Mouse (Mus musculus): ENCODE results near the gene Pde4d. TPM values are rescaled to one million over a fixed set of nuclear protein-coding genes. Genes with fewer than 3 reads are reported as not detected.

Gene Pde4d
- polyA plus RNA-seq, 1 experiment = 15.1 TPM

DNA sequence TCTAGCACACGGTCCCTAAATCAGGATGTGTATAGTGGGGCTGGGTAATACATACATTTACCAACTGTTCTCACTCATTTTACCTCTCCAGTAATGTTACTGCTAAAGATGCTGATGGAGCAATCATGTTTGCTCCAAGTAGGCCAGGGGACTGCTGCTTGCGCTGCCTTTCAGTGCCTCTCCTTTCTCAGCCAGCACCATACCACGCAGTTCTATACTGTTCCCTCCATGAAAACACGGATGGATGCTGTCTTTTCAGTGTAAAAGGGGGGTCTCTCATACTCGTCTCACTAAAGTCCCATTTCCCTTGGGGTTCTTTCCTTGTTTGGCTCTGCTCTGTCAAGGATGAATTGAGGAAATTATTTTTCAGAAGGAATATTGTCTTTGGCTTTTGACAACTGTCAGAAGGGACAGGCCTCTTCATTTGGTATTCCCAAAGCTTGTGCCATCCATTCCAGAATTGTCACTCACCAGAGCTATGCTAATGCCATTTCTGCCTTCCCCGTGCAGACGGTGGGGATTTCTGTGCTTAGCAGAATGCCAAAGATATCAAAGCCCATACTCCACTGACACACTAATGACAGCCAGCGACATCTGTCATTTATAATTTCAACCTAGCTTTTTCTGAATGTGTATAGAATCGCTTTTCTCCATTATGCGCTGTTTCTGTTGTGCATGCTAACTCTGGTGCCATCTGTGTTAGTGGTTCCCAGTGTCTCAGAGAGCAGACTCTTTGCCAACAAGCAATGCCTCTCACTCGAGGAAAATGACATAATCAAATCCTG, 1099.2 kb downstream of the Pde4d start:
- Histone ChIP-seq H3K27me3 (ENCODE audit: control insufficient read depth, insufficient read depth, insufficient read length) (no peaks in the 10 kb centered on the region), H3K79me3 (ENCODE audit: low read depth) (no peaks in the 10 kb centered on the region), H3K36me3 (ENCODE audit: control insufficient read depth, insufficient read depth) (no peaks in the 10 kb centered on the region), H3K4me3 (ENCODE audit: insufficient read depth, poor library complexity, severe bottlenecking) (no peak overlapping the region), H3K79me2 (ENCODE audit: control insufficient read depth, insufficient read depth) (no peaks in the 10 kb centered on the region), H3ac (ENCODE audit: control insufficient read depth, insufficient read length, low read depth) (no peak overlapping the region)
- no peak for TF ChIP-seq MAX (IDR thresholded peaks at IDR 0.05)
- TF ChIP-seq MYOG (IDR thresholded peaks at IDR 0.05; ENCODE audit: control insufficient read depth, extremely low read depth, insufficient read length) = no peak
- TF ChIP-seq MYOD1 (IDR thresholded peaks at IDR 0.05; ENCODE audit: control insufficient read depth, insufficient read length, low read depth) = no peak
- no peak for TF ChIP-seq USF1 (IDR thresholded peaks at IDR 0.05; ENCODE audit: low read depth)
- no peak for TF ChIP-seq FOSL1 (IDR thresholded peaks at IDR 0.05; ENCODE audit: insufficient read depth, low read length, poor library complexity, severe bottlenecking)
- TF ChIP-seq CEBPB (IDR thresholded peaks at IDR 0.05; ENCODE audit: low read depth) = no peak
- TF ChIP-seq CTCF (IDR thresholded peaks at IDR 0.05; ENCODE audit: control insufficient read depth, insufficient read depth, insufficient read length) = no peak

DNA sequence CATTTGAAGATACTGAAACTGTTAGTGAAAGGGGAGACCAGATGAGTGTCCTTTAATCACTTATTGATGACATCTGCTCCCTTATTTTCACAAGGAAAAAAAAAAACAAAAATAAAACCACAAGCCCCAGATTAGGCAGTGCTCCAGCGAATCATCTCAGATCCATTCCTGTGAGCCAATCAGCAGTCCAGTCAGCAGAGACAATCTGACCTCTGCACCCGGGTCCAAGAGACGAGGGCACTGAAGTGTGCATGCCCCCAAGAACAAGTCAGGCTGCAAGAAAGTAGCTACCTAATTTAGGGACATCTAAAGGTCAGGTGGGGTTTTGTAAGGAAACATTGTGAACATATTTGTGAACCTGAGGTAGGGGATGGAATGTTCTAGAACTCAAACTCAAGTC, 1102.1 kb downstream of the Pde4d start:
- Histone ChIP-seq H3ac (ENCODE audit: control insufficient read depth, insufficient read length, low read depth) (no peak overlapping the region), H3K79me2 (ENCODE audit: control insufficient read depth, insufficient read depth) (no peaks in the 10 kb centered on the region), H3K36me3 (ENCODE audit: control insufficient read depth, insufficient read depth) (no peaks in the 10 kb centered on the region), H3K79me3 (ENCODE audit: low read depth) (no peaks in the 10 kb centered on the region), H3K4me3 (ENCODE audit: insufficient read depth, poor library complexity, severe bottlenecking) (no peak overlapping the region), H3K27me3 (ENCODE audit: control insufficient read depth, insufficient read depth, insufficient read length) (no peaks in the 10 kb centered on the region)
- no peak for TF ChIP-seq MYOD1 (IDR thresholded peaks at IDR 0.05; ENCODE audit: control insufficient read depth, insufficient read length, low read depth)
- no peak for TF ChIP-seq CTCF (IDR thresholded peaks at IDR 0.05; ENCODE audit: control insufficient read depth, insufficient read depth, insufficient read length)
- TF ChIP-seq CEBPB (IDR thresholded peaks at IDR 0.05; ENCODE audit: low read depth) = no peak
- no peak for TF ChIP-seq MAX (IDR thresholded peaks at IDR 0.05)
- TF ChIP-seq USF1 (IDR thresholded peaks at IDR 0.05; ENCODE audit: low read depth) = no peak
- TF ChIP-seq FOSL1 (IDR thresholded peaks at IDR 0.05; ENCODE audit: insufficient read depth, low read length, poor library complexity, severe bottlenecking) = no peak

DNA sequence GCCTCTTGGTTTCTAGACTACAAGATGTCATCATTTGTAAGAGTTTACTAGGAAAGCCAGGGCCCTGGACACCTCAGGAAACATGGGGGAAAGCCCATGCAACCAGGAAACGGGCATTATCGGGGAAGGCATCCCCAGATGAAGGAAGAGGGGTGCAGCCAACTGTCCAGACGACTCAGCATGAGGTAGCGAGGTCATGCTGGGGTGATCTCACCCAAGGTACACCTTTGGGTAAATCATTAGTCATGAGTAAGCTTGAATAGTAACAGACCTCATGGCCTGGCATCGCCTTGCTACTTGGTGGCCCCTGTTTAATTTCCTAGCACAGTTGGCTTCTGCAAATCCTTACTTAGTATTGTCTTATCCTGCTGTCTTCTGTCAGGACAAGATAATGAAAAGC, 1105.8 kb downstream of the Pde4d start:
- no peaks in the 10 kb centered on the region for H3K27me3 ChIP-seq (ENCODE audit: control insufficient read depth, insufficient read depth, insufficient read length)
- H3K36me3 ChIP-seq (ENCODE audit: control insufficient read depth, insufficient read depth) = no peaks in the 10 kb centered on the region
- H3K4me3 ChIP-seq (ENCODE audit: insufficient read depth, poor library complexity, severe bottlenecking) = no peak overlapping the region
- TF ChIP-seq MAX (IDR thresholded peaks at IDR 0.05) (no peak), USF1 (IDR thresholded peaks at IDR 0.05; ENCODE audit: low read depth) (no peak), CTCF (IDR thresholded peaks at IDR 0.05; ENCODE audit: control insufficient read depth, insufficient read depth, insufficient read length) (no peak), FOSL1 (IDR thresholded peaks at IDR 0.05; ENCODE audit: insufficient read depth, low read length, poor library complexity, severe bottlenecking) (no peak), CEBPB (IDR thresholded peaks at IDR 0.05; ENCODE audit: low read depth) (no peak), MYOG (IDR thresholded peaks at IDR 0.05; ENCODE audit: control insufficient read depth, extremely low read depth, insufficient read length) (no peak), MYOD1 (IDR thresholded peaks at IDR 0.05; ENCODE audit: control insufficient read depth, insufficient read length, low read depth) (no peak)
- H3K79me3 ChIP-seq (ENCODE audit: low read depth) = no peaks in the 10 kb centered on the region
- H3ac ChIP-seq (ENCODE audit: control insufficient read depth, insufficient read length, low read depth) = no peak overlapping the region
- H3K79me2 ChIP-seq (ENCODE audit: control insufficient read depth, insufficient read depth) = no peaks in the 10 kb centered on the region

DNA sequence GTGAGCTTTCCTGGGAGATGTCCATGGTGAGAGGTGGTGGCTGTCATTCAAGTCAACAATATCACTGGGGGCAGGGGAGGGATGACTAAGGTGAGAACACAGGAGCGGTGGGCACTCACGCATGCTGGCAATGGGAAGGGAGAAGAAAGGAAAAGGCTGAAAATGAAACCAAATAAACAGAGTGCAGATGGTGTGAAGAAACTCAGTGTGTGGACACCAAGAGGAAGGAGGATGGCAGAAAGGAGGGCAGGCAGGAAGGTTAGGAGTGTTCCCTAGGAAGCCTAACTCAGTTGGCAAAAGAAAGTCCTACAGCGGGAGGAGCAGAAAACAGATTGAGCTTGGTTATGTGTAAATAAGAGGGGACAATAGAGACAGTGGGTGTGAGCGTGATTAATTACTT, 1107.1 kb downstream of the Pde4d start:
- Histone ChIP-seq H3K4me3 (ENCODE audit: insufficient read depth, poor library complexity, severe bottlenecking) (no peak overlapping the region), H3ac (ENCODE audit: control insufficient read depth, insufficient read length, low read depth) (no peak overlapping the region), H3K27me3 (ENCODE audit: control insufficient read depth, insufficient read depth, insufficient read length) (no peaks in the 10 kb centered on the region), H3K79me2 (ENCODE audit: control insufficient read depth, insufficient read depth) (no peaks in the 10 kb centered on the region), H3K36me3 (ENCODE audit: control insufficient read depth, insufficient read depth) (no peaks in the 10 kb centered on the region), H3K79me3 (ENCODE audit: low read depth) (no peaks in the 10 kb centered on the region)
- TF ChIP-seq MYOG (IDR thresholded peaks at IDR 0.05; ENCODE audit: control insufficient read depth, extremely low read depth, insufficient read length) (no peak), MAX (IDR thresholded peaks at IDR 0.05) (no peak), CEBPB (IDR thresholded peaks at IDR 0.05; ENCODE audit: low read depth) (no peak), MYOD1 (IDR thresholded peaks at IDR 0.05; ENCODE audit: control insufficient read depth, insufficient read length, low read depth) (no peak), USF1 (IDR thresholded peaks at IDR 0.05; ENCODE audit: low read depth) (no peak), CTCF (IDR thresholded peaks at IDR 0.05; ENCODE audit: control insufficient read depth, insufficient read depth, insufficient read length) (no peak), FOSL1 (IDR thresholded peaks at IDR 0.05; ENCODE audit: insufficient read depth, low read length, poor library complexity, severe bottlenecking) (no peak)

DNA sequence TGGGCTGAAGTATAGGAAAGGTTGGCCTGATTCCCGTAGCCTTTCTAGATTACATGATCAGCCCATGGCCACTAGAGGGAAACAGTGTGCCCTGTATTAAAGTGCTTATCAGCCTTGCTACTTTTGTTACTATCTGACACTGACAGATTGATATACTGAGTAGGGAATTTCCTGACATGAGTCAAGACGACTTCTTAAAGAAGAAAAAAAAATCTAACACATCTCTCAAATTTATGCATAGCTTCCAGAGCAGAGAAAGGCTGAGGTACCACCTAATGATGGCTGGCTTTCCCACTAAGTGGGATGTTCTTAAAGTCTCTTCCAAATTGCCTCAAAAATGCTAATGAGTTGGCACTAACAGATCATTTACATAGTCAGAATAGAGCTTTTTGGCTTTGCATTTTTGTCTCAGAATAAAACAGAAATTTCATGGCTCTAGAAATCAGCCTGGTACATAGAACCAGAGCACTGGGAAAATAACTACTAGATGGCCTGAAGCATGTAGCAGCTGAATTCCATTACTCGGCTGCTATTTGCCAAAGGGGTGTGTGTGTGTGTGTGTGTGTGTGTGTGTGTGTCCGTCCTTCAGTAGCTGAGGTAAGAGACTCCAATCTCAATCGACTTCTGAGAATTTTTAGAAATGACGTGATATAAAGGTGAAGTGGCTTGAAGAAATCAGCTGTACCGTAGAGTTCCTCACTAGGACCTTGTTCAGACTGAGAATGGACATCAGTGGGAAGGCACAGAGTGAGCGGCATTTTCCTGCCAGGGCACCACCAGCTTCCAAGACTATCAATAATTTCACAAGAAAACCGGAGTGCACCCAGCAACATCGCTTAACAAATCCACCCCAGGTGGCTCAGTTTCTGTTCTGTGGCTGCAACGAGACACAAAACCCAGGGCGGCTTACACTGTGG, 1108.9 kb downstream of the Pde4d start:
- TF ChIP-seq MYOG (IDR thresholded peaks at IDR 0.05; ENCODE audit: control insufficient read depth, extremely low read depth, insufficient read length) = no peak
- TF ChIP-seq USF1 (IDR thresholded peaks at IDR 0.05; ENCODE audit: low read depth) = no peak
- no peak for TF ChIP-seq CTCF (IDR thresholded peaks at IDR 0.05; ENCODE audit: control insufficient read depth, insufficient read depth, insufficient read length)
- TF ChIP-seq FOSL1 (IDR thresholded peaks at IDR 0.05; ENCODE audit: insufficient read depth, low read length, poor library complexity, severe bottlenecking) = no peak
- TF ChIP-seq CEBPB (IDR thresholded peaks at IDR 0.05; ENCODE audit: low read depth) = no peak
- TF ChIP-seq MAX (IDR thresholded peaks at IDR 0.05) = no peak
- TF ChIP-seq MYOD1 (IDR thresholded peaks at IDR 0.05; ENCODE audit: control insufficient read depth, insufficient read length, low read depth) = no peak
- H3K4me3 ChIP-seq (ENCODE audit: insufficient read depth, poor library complexity, severe bottlenecking) = no peak overlapping the region
- H3K27me3 ChIP-seq (ENCODE audit: control insufficient read depth, insufficient read depth, insufficient read length) = no peaks in the 10 kb centered on the region
- no peaks in the 10 kb centered on the region for H3K36me3 ChIP-seq (ENCODE audit: control insufficient read depth, insufficient read depth)
- no peaks in the 10 kb centered on the region for H3K79me2 ChIP-seq (ENCODE audit: control insufficient read depth, insufficient read depth)
- no peak overlapping the region for H3ac ChIP-seq (ENCODE audit: control insufficient read depth, insufficient read length, low read depth)
- H3K79me3 ChIP-seq (ENCODE audit: low read depth) = no peaks in the 10 kb centered on the region
